13 mouse cellular contexts compared by ENCODE assay signal in the genomic region with DNA sequence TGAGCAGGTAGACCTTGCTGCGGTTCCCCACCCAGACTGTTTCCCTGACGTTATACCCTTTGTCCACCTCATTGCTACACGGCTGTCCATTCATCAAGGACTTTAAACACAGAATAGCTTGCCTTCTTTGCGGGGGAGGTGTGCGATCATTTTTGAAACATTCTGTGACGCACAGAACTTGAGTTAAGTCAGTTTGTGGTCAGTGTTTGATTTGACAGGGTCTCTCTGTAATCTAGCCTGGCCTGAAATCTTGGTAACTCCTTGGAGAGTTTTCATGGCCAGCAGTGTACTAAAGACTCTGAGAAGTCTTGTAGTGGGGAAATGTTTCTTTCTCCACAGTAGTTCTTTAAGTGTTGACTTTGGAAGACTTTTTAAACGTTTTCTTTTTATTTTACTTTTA. TPM values are rescaled to one million over a fixed set of nuclear protein-coding genes. Genes with fewer than 3 reads are reported as not detected.
DNase-seq lines count a peak whose midpoint lies in the region; ATAC-seq and TF ChIP-seq lines count a peak whose summit lies in the region.
"Had no signal": no experiment of that assay in that cellular context is flagged by ENCODE, and none has a peak within 500 bp of the region (broad histone marks: within the 10 kb centered on the region; RNA-seq: fewer than 3 reads in every experiment).

No protein-coding gene starts in this region.

- WGBS in kidney, embryonic 14.5 days, result 62% methylated on average over 7 of the region's 7 CpGs
- WGBS in embryonic facial prominence, embryonic 13.5 days, result 82% methylated on average over 7 of the region's 7 CpGs
- 74% methylated on average over 7 of the region's 7 CpGs for WGBS in limb, embryonic 14.5 days

- no peaks in the 10 kb centered on the region for H3K9me3 ChIP-seq in kidney, embryonic 14.5 days (ENCODE audit: control insufficient read depth, low read length)
- 0 out of 2 replicates have a peak, but pooled peaks cover 3% of the 10 kb centered on the region for H3K9me3 ChIP-seq in embryonic facial prominence, embryonic 13.5 days
- 0 out of 2 replicates have a peak, but pooled peaks cover 3% of the 10 kb centered on the region for H3K9me3 ChIP-seq in limb, embryonic 14.5 days (ENCODE audit: control insufficient read depth, low read length)

- H3K27me3 ChIP-seq in kidney, embryonic 14.5 days (ENCODE audit: control insufficient read depth, insufficient read depth, low read length), result no peaks in the 10 kb centered on the region
- H3K27me3 ChIP-seq in embryonic facial prominence, embryonic 13.5 days, result no peaks in the 10 kb centered on the region
- H3K27me3 ChIP-seq in limb, embryonic 14.5 days (ENCODE audit: control insufficient read depth, insufficient read depth, low read length), result no peaks in the 10 kb centered on the region

- no peak overlapping the region for H3K4me3 ChIP-seq in kidney, embryonic 14.5 days (ENCODE audit: low read length)
- no peak overlapping the region for H3K4me3 ChIP-seq in embryonic facial prominence, embryonic 13.5 days
- no peak overlapping the region for H3K4me3 ChIP-seq in limb, embryonic 14.5 days (replicated peaks; ENCODE audit: low read length)
- H3K4me3 ChIP-seq: myocyte had no signal

- DNase-seq in kidney, postnatal 36 days, result no peak
- DNase-seq in limb, embryonic 14.5 days (ENCODE audit: low spot score), result no peak
- DNase-seq in ovary, postnatal 36 days (ENCODE audit: low spot score), result no peak
- no peak for DNase-seq in adipocyte (ENCODE audit: low spot score)
- DNase-seq in left cerebral cortex, adult 8-10 months (ENCODE audit: low spot score in 2 of 2), result no peak

- peak overlapping the region; percentile 33; the same call in 1 of the 2 replicates for H3K4me2 ChIP-seq in kidney, embryonic 14.5 days (replicated peaks; ENCODE audit: low read depth, low read length)
- peak overlapping the region; percentile 26; the same call in 1 of the 2 replicates for H3K4me2 ChIP-seq in embryonic facial prominence, embryonic 13.5 days
- H3K4me2 ChIP-seq in limb, embryonic 14.5 days (replicated peaks; ENCODE audit: low read depth, low read length, severe bottlenecking), result no peak overlapping the region; the same call in 1 of the 2 replicates

- H3K36me3 ChIP-seq in kidney, embryonic 14.5 days (ENCODE audit: control insufficient read depth, insufficient read depth, low read length), result no peaks in the 10 kb centered on the region
- no peaks in the 10 kb centered on the region for H3K36me3 ChIP-seq in embryonic facial prominence, embryonic 13.5 days
- no peaks in the 10 kb centered on the region for H3K36me3 ChIP-seq in limb, embryonic 14.5 days (ENCODE audit: control insufficient read depth, insufficient read depth, low read length)

- H3K27ac ChIP-seq in kidney, embryonic 14.5 days (ENCODE audit: low read depth, low read length), result peak overlapping the region; percentile 12; the same call in 1 of the 2 replicates
- H3K27ac ChIP-seq in embryonic facial prominence, embryonic 13.5 days, result 0 out of 2 replicates have a peak overlapping the region, but pooled peaks have one; percentile 22
- H3K27ac ChIP-seq in limb, embryonic 14.5 days (replicated peaks; ENCODE audit: low read depth, low read length), result peak overlapping the region; percentile 56; the same call in 1 of the 2 replicates

- no peak for ATAC-seq in kidney, embryonic 14.5 days (ENCODE audit: low FRiP score, low TSS enrichment)
- ATAC-seq in CD4-positive, CD25-positive, alpha-beta regulatory T cell, adult 4 months, result peak; percentile 9
- no peak for ATAC-seq in embryonic facial prominence, embryonic 13.5 days (ENCODE audit: insufficient number of reproducible peaks, insufficient read depth, low FRiP score, low TSS enrichment, low read depth)
- 0 out of 2 replicates have a peak, but pooled peaks have one; percentile 3 for ATAC-seq in limb, embryonic 14.5 days (ENCODE audit: low FRiP score, low read depth)

- no peak overlapping the region for H3K9ac ChIP-seq in kidney, embryonic 14.5 days (ENCODE audit: low read depth, low read length)
- H3K9ac ChIP-seq in embryonic facial prominence, embryonic 13.5 days, result no peak overlapping the region
- no peak overlapping the region for H3K9ac ChIP-seq in limb, embryonic 14.5 days (ENCODE audit: low read depth, low read length, severe bottlenecking)

- no peak for TF ChIP-seq POLR2A in limb, embryonic 14.5 days (IDR thresholded peaks at IDR 0.05; ENCODE audit: borderline replicate concordance, extremely low read depth, insufficient read depth, insufficient read length)

- H3K4me1 ChIP-seq in kidney, embryonic 14.5 days (ENCODE audit: control insufficient read depth, insufficient read depth, low read length), result peaks cover 8% of the 10 kb centered on the region; the same call in 1 of the 2 replicates
- peaks cover 18% of the 10 kb centered on the region for H3K4me1 ChIP-seq in embryonic facial prominence, embryonic 13.5 days
- peaks cover 11% of the 10 kb centered on the region; the same call in 1 of the 2 replicates for H3K4me1 ChIP-seq in limb, embryonic 14.5 days (ENCODE audit: control insufficient read depth, insufficient read depth, low read length)

RNA-seq across cellular contexts. Expression of gene Anapc15-ps, which starts 5.0 kb away (rescaled TPM):
- 0.59 TPM in 1 of 2 replicates, not detected in the other for polyA plus RNA-seq in kidney, embryonic 14.5 days (2014; fragmentation: Nextera tagmentation; extraction: Ambion mirVana)
- polyA plus RNA-seq in CD4-positive, CD25-positive, alpha-beta regulatory T cell, adult 4 months (2017; shearing (Covaris generic)), result not detected
- not detected in 2 replicates for polyA plus RNA-seq in embryonic facial prominence, embryonic 13.5 days (2015; fragmentation: Nextera tagmentation; extraction: Ambion mirVana)
- polyA plus RNA-seq in limb, embryonic 14.5 days (2012; rRNA removed), result 0.31 TPM in 1 of 2 replicates, not detected in the other
- polyA plus RNA-seq in limb, embryonic 14.5 days (2014; fragmentation: Nextera tagmentation; extraction: Ambion mirVana), result not detected in 2 replicates
- total RNA-seq in left cerebral cortex, adult 8-10 months (2022), result not detected
- total RNA-seq: adrenal gland, postnatal 4 days; ES-E14; heart, postnatal 10 days; left cerebral cortex, adult 18-20 months had no signal

Comparison
In these comparisons a context has a peak if more than half of its experiments do, and no peak if none do; other contexts are left out.
1. ATAC-seq: peak in CD4-positive, CD25-positive, alpha-beta regulatory T cell, adult 4 months (single experiment) and limb, embryonic 14.5 days (single experiment); none in kidney, embryonic 14.5 days (single experiment) and embryonic facial prominence, embryonic 13.5 days (single experiment).
2. Peak in every context shown above with its lines, with median percentiles within 50 percentile points of each other: H3K27ac ChIP-seq.